Mouse (Mus musculus): ENCODE measurements around the gene Pigo. TPM values are rescaled to one million over a fixed set of nuclear protein-coding genes. Genes with fewer than 3 reads are reported as not detected.

The Pigo gene
- polyA plus RNA-seq (2012; rRNA removed) (9.2 and 10.4 TPM in 2 replicates), polyA plus RNA-seq (2014; fragmentation: Nextera tagmentation; extraction: Ambion mirVana) (8.3 and 11.0 TPM in 2 replicates)

- Histone ChIP-seq H3K4me1 (replicated peaks; ENCODE audit: control insufficient read depth in 2 of 2, insufficient read depth in 2 of 2, low read length in 1 of 2) (peaks cover 8 to 17% of the 10 kb centered on the region in 2 experiments), H3K4me3 (ENCODE audit: insufficient read depth in 1 of 2, low read depth in 2 of 2, low read length in 2 of 2) (peak within 1 kb of the TSS; percentile 70 to 78), H3K27me3 (ENCODE audit: control insufficient read depth, insufficient read depth, low read length) (no peaks in the 10 kb centered on the region), H3K9ac (replicated peaks) (peak within 1 kb of the TSS; percentile 83), H3K27ac (peak within 1 kb of the TSS; percentile 78), H3K9me3 (ENCODE audit: control insufficient read depth, low read length) (no peaks in the 10 kb centered on the region), H3K4me2 (ENCODE audit: low read depth) (peak within 1 kb of the TSS; percentile 92), H3K36me3 (replicated peaks; ENCODE audit: control insufficient read depth, insufficient read depth, low read depth) (peaks cover 33% of the 10 kb centered on the region)
- 5% methylated on average over 42 of the region's 42 CpGs for WGBS (ENCODE audit: insufficient replicate concordance)
- peak; percentile 84 to 90 (median 86) for DNase-seq (ENCODE audit: low read depth in 3 of 3, low spot score in 3 of 3)
- TF ChIP-seq EP300 (IDR thresholded peaks at IDR 0.05; ENCODE audit: low read depth) (peak; percentile 54; the same call in 1 of the 2 replicates), CTCF (IDR thresholded peaks at IDR 0.05; ENCODE audit: low read depth) (peak; percentile 93)
- peak; percentile 92 for ATAC-seq (ENCODE audit: insufficient read depth)
These were observed at the start of gene Pigo for GRCm38 (mm10) chr4:43025084-43025960. Gene Pigo, minus strand, starts transcription at chr4:43025819.

DNA sequence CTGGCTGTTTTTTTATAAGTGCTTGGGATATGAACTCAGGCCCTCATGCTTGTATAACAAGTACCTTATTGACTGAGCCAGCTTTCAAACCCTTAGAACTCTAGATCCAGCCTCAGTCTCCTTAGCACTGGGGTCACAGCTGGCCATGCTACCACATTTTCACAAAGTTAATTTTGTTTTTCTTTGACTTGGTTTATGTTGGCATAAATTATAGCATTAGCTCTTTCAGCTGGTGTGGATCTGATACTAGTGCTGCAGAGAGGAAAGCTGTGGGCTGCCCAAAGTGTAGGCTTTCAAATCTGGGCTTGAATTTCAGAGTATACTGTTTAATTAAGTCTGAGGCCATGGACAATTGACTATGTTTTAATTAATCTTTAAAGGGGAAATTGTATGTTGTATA, 49.3 kb upstream of the Pigo start:
- H3K4me2 ChIP-seq (ENCODE audit: low read depth) = no peak overlapping the region
- no peak overlapping the region for H3K27ac ChIP-seq
- DNase-seq (ENCODE audit: low read depth in 3 of 3, low spot score in 3 of 3) (no peak), ATAC-seq (ENCODE audit: insufficient read depth) (no peak)
- TF ChIP-seq EP300 (IDR thresholded peaks at IDR 0.05; ENCODE audit: low read depth) (no peak), CTCF (IDR thresholded peaks at IDR 0.05; ENCODE audit: low read depth) (no peak)
- no peak overlapping the region for H3K4me3 ChIP-seq (ENCODE audit: insufficient read depth in 1 of 2, low read depth in 2 of 2, low read length in 2 of 2)
- no peaks in the 10 kb centered on the region for H3K4me1 ChIP-seq (replicated peaks; ENCODE audit: control insufficient read depth in 2 of 2, insufficient read depth in 2 of 2, low read length in 1 of 2)
- no peaks in the 10 kb centered on the region for H3K9me3 ChIP-seq (ENCODE audit: control insufficient read depth, low read length)
- no peaks in the 10 kb centered on the region for H3K36me3 ChIP-seq (replicated peaks; ENCODE audit: control insufficient read depth, insufficient read depth, low read depth)
- no peak overlapping the region for H3K9ac ChIP-seq (replicated peaks)
- no peaks in the 10 kb centered on the region for H3K27me3 ChIP-seq (ENCODE audit: control insufficient read depth, insufficient read depth, low read length)

DNA sequence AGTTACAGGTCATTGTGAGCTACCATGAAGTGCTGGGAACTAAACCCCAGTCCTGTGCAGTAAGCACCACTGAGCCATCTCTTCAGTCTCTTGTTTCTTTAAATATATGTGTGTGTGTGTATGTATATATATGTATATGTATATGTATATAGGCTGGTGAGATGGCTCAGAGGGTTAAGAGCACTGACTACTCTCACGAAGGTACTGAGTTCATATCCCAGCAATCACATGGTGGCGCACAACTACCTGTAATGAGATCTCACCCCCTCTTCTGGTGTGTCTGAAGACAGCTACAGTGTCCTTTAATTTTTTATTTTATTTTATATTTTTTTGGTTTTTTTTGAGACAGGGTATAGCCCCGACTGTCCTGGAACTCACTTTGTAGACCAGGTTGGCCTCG, 39.9 kb upstream of the Pigo start:
- Histone ChIP-seq H3K27ac (no peak overlapping the region), H3K27me3 (ENCODE audit: control insufficient read depth, insufficient read depth, low read length) (peaks cover 9% of the 10 kb centered on the region), H3K36me3 (replicated peaks; ENCODE audit: control insufficient read depth, insufficient read depth, low read depth) (no peaks in the 10 kb centered on the region), H3K4me3 (ENCODE audit: insufficient read depth in 1 of 2, low read depth in 2 of 2, low read length in 2 of 2) (no peak overlapping the region), H3K9ac (replicated peaks) (no peak overlapping the region), H3K4me1 (replicated peaks; ENCODE audit: control insufficient read depth in 2 of 2, insufficient read depth in 2 of 2, low read length in 1 of 2) (no peaks in the 10 kb centered on the region), H3K9me3 (ENCODE audit: control insufficient read depth, low read length) (no peaks in the 10 kb centered on the region), H3K4me2 (ENCODE audit: low read depth) (no peak overlapping the region)
- WGBS (ENCODE audit: insufficient replicate concordance) = 85% methylated on average over 4 of the region's 4 CpGs
- no peak for DNase-seq (ENCODE audit: low read depth in 3 of 3, low spot score in 3 of 3)
- TF ChIP-seq EP300 (IDR thresholded peaks at IDR 0.05; ENCODE audit: low read depth) = no peak
- TF ChIP-seq CTCF (IDR thresholded peaks at IDR 0.05; ENCODE audit: low read depth) = no peak
- ATAC-seq (ENCODE audit: insufficient read depth) = no peak

GRCm38 (mm10) chr4:43060286-43060685, 34.7 kb upstream of the Pigo start:
- H3K36me3 ChIP-seq (replicated peaks; ENCODE audit: control insufficient read depth, insufficient read depth, low read depth) = no peaks in the 10 kb centered on the region
- H3K4me2 ChIP-seq (ENCODE audit: low read depth) = no peak overlapping the region
- no peak overlapping the region for H3K9ac ChIP-seq (replicated peaks)
- peaks cover 0 to 4% of the 10 kb centered on the region in 2 experiments; a peak in 1 of 4 replicates for H3K4me1 ChIP-seq (replicated peaks; ENCODE audit: control insufficient read depth in 2 of 2, insufficient read depth in 2 of 2, low read length in 1 of 2)
- H3K9me3 ChIP-seq (ENCODE audit: control insufficient read depth, low read length) = no peaks in the 10 kb centered on the region
- H3K27me3 ChIP-seq (ENCODE audit: control insufficient read depth, insufficient read depth, low read length) = peaks cover 34% of the 10 kb centered on the region
- whole genome bisulfite sequencing (ENCODE audit: insufficient replicate concordance) = 50% methylated on average over 3 of the region's 3 CpGs
- H3K4me3 ChIP-seq (ENCODE audit: insufficient read depth in 1 of 2, low read depth in 2 of 2, low read length in 2 of 2) = no peak overlapping the region
- TF ChIP-seq EP300 (IDR thresholded peaks at IDR 0.05; ENCODE audit: low read depth) (no peak), CTCF (IDR thresholded peaks at IDR 0.05; ENCODE audit: low read depth) (no peak)
- DNase-seq (ENCODE audit: low read depth in 3 of 3, low spot score in 3 of 3) = no peak
- ATAC-seq (ENCODE audit: insufficient read depth) = no peak
- H3K27ac ChIP-seq = no peak overlapping the region

DNA sequence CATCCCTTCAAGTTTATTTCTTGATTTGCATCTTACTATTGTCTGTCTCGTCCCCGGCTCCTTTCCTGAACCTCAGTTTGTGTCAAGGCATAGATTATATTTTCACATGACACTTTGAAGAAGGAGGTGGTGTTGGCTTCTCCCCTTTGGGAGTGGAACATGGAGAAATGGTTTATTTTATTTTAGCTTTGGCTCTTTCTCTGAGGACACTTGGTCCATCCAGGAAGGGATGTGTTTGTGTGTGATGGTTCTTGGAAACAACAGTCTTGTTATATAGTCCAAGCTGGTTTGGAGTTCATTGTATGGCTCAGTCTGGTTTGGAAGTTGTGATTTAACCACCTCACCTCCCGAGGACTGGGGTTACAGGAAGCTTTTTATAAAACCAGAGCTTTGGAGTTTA, 34.1 kb upstream of the Pigo start:
- no peak for DNase-seq (ENCODE audit: low read depth in 3 of 3, low spot score in 3 of 3)
- Histone ChIP-seq H3K4me1 (replicated peaks; ENCODE audit: control insufficient read depth in 2 of 2, insufficient read depth in 2 of 2, low read length in 1 of 2) (peaks cover 0 to 4% of the 10 kb centered on the region in 2 experiments; a peak in 1 of 4 replicates), H3K4me3 (ENCODE audit: insufficient read depth in 1 of 2, low read depth in 2 of 2, low read length in 2 of 2) (peak overlapping the region; percentile 52 to 58), H3K27ac (no peak overlapping the region), H3K4me2 (ENCODE audit: low read depth) (peak overlapping the region; percentile 81), H3K9me3 (ENCODE audit: control insufficient read depth, low read length) (no peaks in the 10 kb centered on the region), H3K27me3 (ENCODE audit: control insufficient read depth, insufficient read depth, low read length) (peaks cover 34% of the 10 kb centered on the region), H3K36me3 (replicated peaks; ENCODE audit: control insufficient read depth, insufficient read depth, low read depth) (no peaks in the 10 kb centered on the region), H3K9ac (replicated peaks) (no peak overlapping the region)
- 36% methylated on average over 3 of the region's 3 CpGs for WGBS (ENCODE audit: insufficient replicate concordance)
- TF ChIP-seq EP300 (IDR thresholded peaks at IDR 0.05; ENCODE audit: low read depth) = no peak
- no peak for TF ChIP-seq CTCF (IDR thresholded peaks at IDR 0.05; ENCODE audit: low read depth)
- ATAC-seq (ENCODE audit: insufficient read depth) = no peak

All from liver, embryonic 14.5 days (tissue).